Mouse (Mus musculus) adrenal gland, postnatal 14 days (tissue): ENCODE measurements around the gene Rps6ka2. TPM values are rescaled to one million over a fixed set of nuclear protein-coding genes. Genes with fewer than 3 reads are reported as not detected.

Source experiments
- total RNA-seq: library from RNA; stranded (reverse); gene quantifications from 2 replicates; pipeline ENCODE4 v1.2.3, GENCODE M21; 2021

The Rps6ka2 gene
- total RNA-seq, 1 experiment from 2014 or later = 11.4 TPM

Other genes with a start within 250 kb of the Rps6ka2 start
- 40.9 and 42.2 TPM in 2 replicates for gene Rsph3b, start 221.4 kb upstream of the Rps6ka2 start, total RNA-seq
- gene Tagap1, start 209.0 kb upstream of the Rps6ka2 start, total RNA-seq = 14.2 and 14.7 TPM in 2 replicates
- gene Rnaset2b, start 199.5 kb upstream of the Rps6ka2 start, total RNA-seq = 328 and 341 TPM in 2 replicates
- gene Gm49721, start 191.2 kb upstream of the Rps6ka2 start, total RNA-seq = 0.64 TPM in 1 of 2 replicates, not detected in the other
- gene Gm1604a, start 144.5 kb upstream of the Rps6ka2 start, total RNA-seq = not detected in 2 replicates
- gene Tcp10a, start 154.5 kb downstream of the Rps6ka2 start, total RNA-seq = not detected in 2 replicates
- gene Ttll2, start 182.6 kb downstream of the Rps6ka2 start, total RNA-seq = not detected in 2 replicates
- gene Gm49630, start 201.9 kb downstream of the Rps6ka2 start, total RNA-seq = not detected in 2 replicates
- 1.2 and 1.5 TPM in 2 replicates for gene Unc93a2, start 215.3 kb downstream of the Rps6ka2 start, total RNA-seq